Mouse (Mus musculus) bone marrow, adult 2 months (tissue): ENCODE data around the gene Rnf149. TPM values are rescaled to one million over a fixed set of nuclear protein-coding genes. Genes with fewer than 3 reads are reported as not detected.

Experiments
- H3K27ac ChIP-seq: fragments of 200-500 bp; 2 replicates; pipeline ENCODE4 v1.5.1; 2012; ENCODE audit warnings: low read depth, mild to moderate bottlenecking, control low read depth, inconsistent platforms, low read length; ENCODE audit not compliant: control insufficient read depth, poor library complexity, insufficient read depth
- H3K4me1 ChIP-seq: fragments of 200-500 bp; 2 replicates; pipeline ENCODE4 v1.6.1; 2011; ENCODE audit warnings: low read length; ENCODE audit not compliant: control insufficient read depth, insufficient read depth
- H3K4me3 ChIP-seq: fragments of 200-500 bp; replicated peaks from 2 replicates; pipeline ENCODE3; 2011; ENCODE audit warnings: mild to moderate bottlenecking, low read depth, low read length, control low read depth; ENCODE audit not compliant: control insufficient read depth
- CTCF ChIP-seq: fragments of 200-500 bp; IDR thresholded peaks from 2 replicates; pipeline ENCODE4 v1.5.1; 2011; ENCODE audit warnings: low read length, control low read depth; ENCODE audit not compliant: control insufficient read depth, insufficient read depth
- POLR2A ChIP-seq: fragments of 200-500 bp; IDR thresholded peaks from 2 replicates; pipeline ENCODE4 v1.6.1; 2011; ENCODE audit warnings: low read depth, mild to moderate bottlenecking, control low read depth, low read length, borderline replicate concordance; ENCODE audit not compliant: control insufficient read depth
- WGBS: fragments of 180-500 bp; shearing (Covaris S2); methylation state at CpG from one replicate; pipeline ENCODE4 v1.1.7; 2018; 5-methylcytosine and 5-hydroxymethylcytosine counted together
- polyA plus RNA-seq: library from polyadenylated mRNA; stranded (reverse); fragments of >200 nt; gene quantifications from 2 replicates; pipeline ENCODE4 v1.2.4, GENCODE M21; 2011; ENCODE audit warnings: low replicate concordance; ENCODE audit not compliant: missing spikeins, insufficient read depth, insufficient read length

The Rnf149 gene
- polyA plus RNA-seq, 1 experiment: 12.8 TPM

GRCm38 (mm10) chr1:39585416-39585815, 8.2 kb upstream of the Rnf149 start:
- 57% methylated on average over 9 of the region's 9 CpGs for WGBS
- no peak overlapping the region for H3K27ac ChIP-seq
- TF ChIP-seq CTCF (no peak), POLR2A (no peak)
- no peak overlapping the region for H3K4me3 ChIP-seq
- H3K4me1 ChIP-seq: no peaks in the 10 kb centered on the region; the same call in 1 of the 2 replicates

- TF ChIP-seq CTCF (no peak), POLR2A (no peak)
- 54% methylated on average over 9 of the region's 9 CpGs for WGBS
- Histone ChIP-seq H3K27ac (no peak overlapping the region), H3K4me3 (no peak overlapping the region), H3K4me1 (peaks cover 2% of the 10 kb centered on the region; the same call in 1 of the 2 replicates)
These were observed 6.0 kb upstream of the Rnf149 start for GRCm38 (mm10) chr1:39583173-39583572.

GRCm38 (mm10) chr1:39581215-39581614, 4.0 kb upstream of the Rnf149 start:
- WGBS: 55% methylated on average over 2 of the region's 3 CpGs
- Histone ChIP-seq H3K4me1 (peaks cover 3% of the 10 kb centered on the region; the same call in 1 of the 2 replicates), H3K4me3 (no peak overlapping the region), H3K27ac (no peak overlapping the region)
- no peak for TF ChIP-seq CTCF
- no peak for TF ChIP-seq POLR2A

GRCm38 (mm10) chr1:39579139-39579538, 1.9 kb upstream of the Rnf149 start:
- no peak for TF ChIP-seq POLR2A
- TF ChIP-seq CTCF: no peak

GRCm38 (mm10) chr1:39578446-39578845, 1.2 kb upstream of the Rnf149 start:
- no peak overlapping the region for H3K4me3 ChIP-seq
- 24% methylated on average over 5 of the region's 5 CpGs for WGBS
- H3K27ac ChIP-seq: peak overlapping the region; percentile 63
- peaks cover 4% of the 10 kb centered on the region; the same call in 1 of the 2 replicates for H3K4me1 ChIP-seq
- TF ChIP-seq POLR2A: no peak
- no peak for TF ChIP-seq CTCF

More at GRCm38 (mm10) chr1:39579139-39579538, 1.9 kb upstream of the Rnf149 start:
- Histone ChIP-seq H3K4me3 (no peak overlapping the region), H3K27ac (peak overlapping the region; percentile 71), H3K4me1 (peaks cover 4% of the 10 kb centered on the region; the same call in 1 of the 2 replicates)
- 14% methylated on average over 6 of the region's 6 CpGs for WGBS

GRCm38 (mm10) chr1:39576431-39577243, 568 bp downstream of the Rnf149 start:
- Histone ChIP-seq H3K27ac (peak overlapping the region; percentile 98), H3K4me3 (peak overlapping the region; percentile 93), H3K4me1 (peaks cover 4% of the 10 kb centered on the region; the same call in 1 of the 2 replicates)
- under 1% methylated on average over 88 of the region's 88 CpGs for WGBS
- TF ChIP-seq POLR2A (no peak), CTCF (no peak)

- 1% methylated on average over 8 of the region's 8 CpGs for WGBS
- Histone ChIP-seq H3K27ac (peak overlapping the region; percentile 98), H3K4me3 (peak overlapping the region; percentile 93), H3K4me1 (peaks cover 4% of the 10 kb centered on the region; the same call in 1 of the 2 replicates)
- TF ChIP-seq POLR2A: no peak
- TF ChIP-seq CTCF: no peak
These were observed 1.3 kb downstream of the Rnf149 start for GRCm38 (mm10) chr1:39575778-39576375.

- 77% methylated on average over 7 of the region's 7 CpGs for WGBS
- Histone ChIP-seq H3K4me1 (peaks cover 3% of the 10 kb centered on the region; the same call in 1 of the 2 replicates), H3K27ac (no peak overlapping the region), H3K4me3 (no peak overlapping the region)
- no peak for TF ChIP-seq POLR2A
- TF ChIP-seq CTCF: no peak
These were observed 3.3 kb downstream of the Rnf149 start for GRCm38 (mm10) chr1:39573890-39574289.
